Mouse (Mus musculus) embryonic fibroblast, embryonic 13.5 days (primary cell): ENCODE measurements around the gene Il24.

ENCODE experiments used
- CTCF ChIP-seq: IDR thresholded peaks from 2 replicates; pipeline ENCODE4 v1.5.1; 2011; ENCODE audit warnings: mild to moderate bottlenecking, control low read depth, low read length, moderate library complexity, borderline replicate concordance; ENCODE audit not compliant: insufficient read depth
- POLR2A ChIP-seq: IDR thresholded peaks from 2 replicates; pipeline ENCODE4 v1.6.1; 2011; ENCODE audit warnings: low read depth, mild to moderate bottlenecking, control low read depth, low read length, moderate library complexity

GRCm38 (mm10) chr1:130864741-130865140, 22.5 kb downstream of the Il24 start:
- TF ChIP-seq POLR2A (no peak), CTCF (no peak)
